Mouse (Mus musculus) embryonic facial prominence, embryonic 11.5 days (tissue): ENCODE measurements around the gene Hivep2. TPM values are rescaled to one million over a fixed set of nuclear protein-coding genes. Genes with fewer than 3 reads are reported as not detected.

Experiments
- ATAC-seq: fragments of 200-750 bp; cut with Nextera tagmentation; replicated peaks from 2 replicates; pipeline ENCODE4 v1.8.0; 2017; ENCODE audit warnings: low read depth; ENCODE audit not compliant: insufficient number of reproducible peaks, low FRiP score, low TSS enrichment
- DNase-seq: peaks from one replicate; pipeline ENCODE4 v3.0.0-alpha.2; 2015; ENCODE audit warnings: low spot score
- H3K27ac ChIP-seq: fragments of 300-500 bp; sonication (generic); replicated peaks from 2 replicates; pipeline ENCODE4 v1.5.1; 2014; ENCODE audit warnings: mild to moderate bottlenecking, low read depth, low read length, control low read depth
- H3K27me3 ChIP-seq: fragments of 300-500 bp; sonication (generic); 2 replicates; pipeline ENCODE4 v1.6.1; 2014; ENCODE audit warnings: mild to moderate bottlenecking, low read length, moderate library complexity, mixed read lengths; ENCODE audit not compliant: control insufficient read depth, insufficient read depth
- H3K36me3 ChIP-seq: fragments of 300-500 bp; sonication (generic); replicated peaks from 2 replicates; pipeline ENCODE4 v1.6.1; 2014; ENCODE audit warnings: low read depth, mild to moderate bottlenecking, low read length, moderate library complexity, mixed read lengths; ENCODE audit not compliant: control insufficient read depth, insufficient read depth
- H3K4me1 ChIP-seq: fragments of 300-500 bp; sonication (generic); 2 replicates; pipeline ENCODE4 v1.6.1; 2014; ENCODE audit warnings: low read length, mixed read lengths; ENCODE audit not compliant: control insufficient read depth, insufficient read depth
- H3K4me2 ChIP-seq: fragments of 300-500 bp; sonication (generic); 2 replicates; pipeline ENCODE4 v1.6.1; 2014; ENCODE audit warnings: low read depth, mild to moderate bottlenecking, control low read depth, low read length, moderate library complexity
- H3K4me3 ChIP-seq: fragments of 300-500 bp; sonication (generic); 2 replicates; pipeline ENCODE4 v1.5.1; 2014; ENCODE audit warnings: low read depth, low read length, control low read depth
- H3K9ac ChIP-seq: fragments of 300-500 bp; sonication (generic); replicated peaks from 2 replicates; pipeline ENCODE4 v1.6.1; 2014; ENCODE audit warnings: mild to moderate bottlenecking, control low read depth, low read length
- H3K9me3 ChIP-seq: fragments of 300-500 bp; sonication (generic); replicated peaks from 2 replicates; pipeline ENCODE4 v1.6.1; 2016; ENCODE audit warnings: mild to moderate bottlenecking, low read length, inconsistent platforms, mixed read lengths; ENCODE audit not compliant: control insufficient read depth
- WGBS: fragments of 180-500 bp; shearing (Covaris S2); extraction: QIAGEN DNeasy Blood & Tissue Kit; methylation state at CpG from one replicate; pipeline ENCODE4 v1.1.7; 2014; 5-methylcytosine and 5-hydroxymethylcytosine counted together
- polyA plus RNA-seq: library from polyadenylated mRNA; unstranded; fragments of >200 nt; fragmentation: Nextera tagmentation; extraction: Ambion mirVana; gene quantifications from 2 replicates; pipeline ENCODE4 v1.2.1, GENCODE M21; 2014

Gene Hivep2
- polyA plus RNA-seq, 1 experiment from 2014 or later = 4.4 TPM

GRCm38 (mm10) chr10:14030458-14031035, 64.7 kb downstream of the Hivep2 start:
- no peak overlapping the region for H3K9ac ChIP-seq
- 90% methylated on average over 14 of the region's 14 CpGs for WGBS
- H3K9me3 ChIP-seq = no peaks in the 10 kb centered on the region
- no peaks in the 10 kb centered on the region for H3K4me1 ChIP-seq
- H3K27ac ChIP-seq = no peak overlapping the region
- no peaks in the 10 kb centered on the region for H3K36me3 ChIP-seq
- ATAC-seq (no peak), DNase-seq (no peak)
- no peak overlapping the region for H3K4me2 ChIP-seq
- H3K27me3 ChIP-seq = no peaks in the 10 kb centered on the region
- no peak overlapping the region for H3K4me3 ChIP-seq

GRCm38 (mm10) chr10:14032532-14032931, 66.7 kb downstream of the Hivep2 start:
- no peak overlapping the region for H3K4me2 ChIP-seq
- DNase-seq (no peak), ATAC-seq (no peak)
- no peaks in the 10 kb centered on the region for H3K9me3 ChIP-seq
- WGBS = 93% methylated on average over 2 of the region's 2 CpGs
- H3K36me3 ChIP-seq = no peaks in the 10 kb centered on the region
- no peak overlapping the region for H3K9ac ChIP-seq
- H3K27ac ChIP-seq = no peak overlapping the region
- no peaks in the 10 kb centered on the region for H3K4me1 ChIP-seq
- no peaks in the 10 kb centered on the region for H3K27me3 ChIP-seq
- H3K4me3 ChIP-seq = no peak overlapping the region

- no peaks in the 10 kb centered on the region for H3K9me3 ChIP-seq
- no peaks in the 10 kb centered on the region for H3K4me1 ChIP-seq
- H3K9ac ChIP-seq = no peak overlapping the region
- ATAC-seq (no peak), DNase-seq (no peak)
- H3K27ac ChIP-seq = no peak overlapping the region
- no peaks in the 10 kb centered on the region for H3K27me3 ChIP-seq
- 91% methylated on average over 7 of the region's 7 CpGs for WGBS
- H3K4me3 ChIP-seq = no peak overlapping the region
- no peaks in the 10 kb centered on the region for H3K36me3 ChIP-seq
- H3K4me2 ChIP-seq = no peak overlapping the region
Measured at GRCm38 (mm10) chr10:14034046-14034445, 68.2 kb downstream of the Hivep2 start.

- no peaks in the 10 kb centered on the region for H3K9me3 ChIP-seq
- no peak overlapping the region for H3K27ac ChIP-seq
- ATAC-seq = no peak
- no peak overlapping the region for H3K9ac ChIP-seq
- H3K4me3 ChIP-seq = no peak overlapping the region
- no peak for DNase-seq
- no peaks in the 10 kb centered on the region for H3K4me1 ChIP-seq
- H3K36me3 ChIP-seq = no peaks in the 10 kb centered on the region
- H3K4me2 ChIP-seq = no peak overlapping the region
- no peaks in the 10 kb centered on the region for H3K27me3 ChIP-seq
- WGBS = 84% methylated on average over 7 of the region's 7 CpGs
Measured at GRCm38 (mm10) chr10:14034790-14035189, 68.9 kb downstream of the Hivep2 start.

GRCm38 (mm10) chr10:14035607-14036006, 69.7 kb downstream of the Hivep2 start:
- ATAC-seq = no peak
- no peak overlapping the region for H3K9ac ChIP-seq
- 65% methylated on average over 5 of the region's 5 CpGs for WGBS
- H3K4me1 ChIP-seq = no peaks in the 10 kb centered on the region
- no peak overlapping the region for H3K4me3 ChIP-seq
- H3K27me3 ChIP-seq = no peaks in the 10 kb centered on the region
- H3K9me3 ChIP-seq = no peaks in the 10 kb centered on the region
- DNase-seq = no peak
- no peak overlapping the region for H3K4me2 ChIP-seq
- H3K36me3 ChIP-seq = no peaks in the 10 kb centered on the region
- H3K27ac ChIP-seq = no peak overlapping the region

- Histone ChIP-seq H3K9ac (no peak overlapping the region), H3K4me3 (no peak overlapping the region), H3K36me3 (no peaks in the 10 kb centered on the region), H3K9me3 (no peaks in the 10 kb centered on the region), H3K27me3 (no peaks in the 10 kb centered on the region), H3K4me1 (no peaks in the 10 kb centered on the region), H3K4me2 (no peak overlapping the region), H3K27ac (no peak overlapping the region)
- ATAC-seq (no peak), DNase-seq (no peak)
- 89% methylated on average over 6 of the region's 6 CpGs for WGBS
Measured at GRCm38 (mm10) chr10:14036472-14036871, 70.6 kb downstream of the Hivep2 start.

- Histone ChIP-seq H3K4me2 (no peak overlapping the region), H3K27ac (no peak overlapping the region), H3K36me3 (no peaks in the 10 kb centered on the region), H3K9ac (no peak overlapping the region), H3K4me1 (no peaks in the 10 kb centered on the region), H3K27me3 (no peaks in the 10 kb centered on the region), H3K4me3 (no peak overlapping the region), H3K9me3 (no peaks in the 10 kb centered on the region)
- WGBS = 88% methylated on average over 7 of the region's 7 CpGs
- DNase-seq (no peak), ATAC-seq (no peak)
Measured at GRCm38 (mm10) chr10:14037977-14038489, 72.2 kb downstream of the Hivep2 start.

GRCm38 (mm10) chr10:14040716-14041470, 75.0 kb downstream of the Hivep2 start:
- Histone ChIP-seq H3K4me2 (no peak overlapping the region), H3K4me1 (no peaks in the 10 kb centered on the region), H3K27ac (no peak overlapping the region), H3K36me3 (no peaks in the 10 kb centered on the region), H3K4me3 (no peak overlapping the region), H3K9me3 (no peaks in the 10 kb centered on the region), H3K27me3 (no peaks in the 10 kb centered on the region), H3K9ac (no peak overlapping the region)
- ATAC-seq = no peak
- 71% methylated on average over 9 of the region's 9 CpGs for WGBS
- no peak for DNase-seq
